Mouse (Mus musculus) left cerebral cortex, adult 2 months (tissue): ENCODE results near the gene 4933416C03Rik. TPM values are rescaled to one million over a fixed set of nuclear protein-coding genes. Genes with fewer than 3 reads are reported as not detected.

Experiments
- DNase-seq, 2 experiments: peaks; one replicate each; pipeline ENCODE4 v3.0.0; 2021 to 2022; ENCODE audit warnings: low spot score in 2 of 2, mixed read lengths in 1 of 2; ENCODE audit errors: extremely low spot score in 1 of 2
- H3K27ac ChIP-seq: fragments of 200-600 bp; 2 replicates; pipeline ENCODE4 v1.8.1; 2022
- H3K4me3 ChIP-seq: fragments of 200-600 bp; 2 replicates; pipeline ENCODE4 v1.8.1; 2022
- CTCF ChIP-seq: fragments of 200-600 bp; IDR thresholded peaks from 2 replicates; pipeline ENCODE4 v1.8.1; 2022; ENCODE audit warnings: antibody characterized with exemption, mild to moderate bottlenecking, moderate library complexity
- intact Hi-C: fragments of 180-260 bp; cut with DNase I; formaldehyde crosslinking; loops from one replicate; pipeline ENCODE4 v1.15.1; 2025
- long read RNA-seq, 2 experiments: library from polyadenylated mRNA; stranded (forward); transcript quantifications; one replicate each; pipeline ENCODE4 v2.0.0; 2021; ENCODE audit warnings: borderline mapping rate in 2 of 2
- total RNA-seq, 2 experiments: library from RNA; stranded (reverse); gene quantifications; 2 replicates each; pipeline ENCODE4 v1.2.3; 2021

4933416C03Rik gene
- total RNA-seq = not detected
- long read RNA-seq, experiment 1 = 0 reads
- long read RNA-seq, experiment 2 = 0 reads

GRCm38 (mm10) chr10:116113867-116114474 lies at the start of gene 4933416C03Rik:
TSS of gene 4933416C03Rik (minus strand) at chr10:116113917.
- Histone ChIP-seq H3K27ac (no peak within 1 kb of the TSS), H3K4me3 (no peak within 1 kb of the TSS)
- intact Hi-C loops = no loop called here
- no peak for DNase-seq
- no peak for TF ChIP-seq CTCF

GRCm38 (mm10) chr10:116162338-116162737 lies 48.6 kb upstream of the 4933416C03Rik start:
- H3K27ac ChIP-seq = no peak overlapping the region
- TF ChIP-seq CTCF = no peak
- DNase-seq = no peak
- intact Hi-C loops = no loop called here
- no peak overlapping the region for H3K4me3 ChIP-seq

GRCm38 (mm10) chr10:116156699-116157098 lies 43.0 kb upstream of the 4933416C03Rik start:
- Histone ChIP-seq H3K4me3 (no peak overlapping the region), H3K27ac (no peak overlapping the region)
- intact Hi-C loops = no loop called here
- DNase-seq = no peak
- no peak for TF ChIP-seq CTCF

DNA sequence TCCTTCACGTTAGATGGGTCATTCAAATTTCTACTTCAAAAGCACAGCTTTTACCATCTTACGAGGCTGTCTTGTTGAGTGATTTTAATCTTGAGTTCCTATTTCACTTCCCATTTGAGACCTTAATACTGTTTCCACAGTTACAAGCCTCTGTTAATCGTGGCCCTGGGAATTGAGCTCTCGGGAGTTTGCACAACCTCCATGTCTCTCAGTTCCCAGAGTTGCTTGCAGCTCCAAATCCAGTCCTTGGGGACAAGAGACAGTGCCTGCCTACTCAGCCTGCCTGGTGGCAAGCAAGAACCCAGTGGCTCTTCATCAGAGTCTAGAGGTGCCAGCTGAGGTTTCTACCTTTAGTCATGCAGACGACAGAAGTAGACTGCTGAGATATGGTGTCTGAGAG lies 41.0 kb upstream of the 4933416C03Rik start:
- no peak for TF ChIP-seq CTCF
- H3K27ac ChIP-seq = no peak overlapping the region
- no peak overlapping the region for H3K4me3 ChIP-seq
- no peak for DNase-seq
- intact Hi-C loops = no loop called here

DNA sequence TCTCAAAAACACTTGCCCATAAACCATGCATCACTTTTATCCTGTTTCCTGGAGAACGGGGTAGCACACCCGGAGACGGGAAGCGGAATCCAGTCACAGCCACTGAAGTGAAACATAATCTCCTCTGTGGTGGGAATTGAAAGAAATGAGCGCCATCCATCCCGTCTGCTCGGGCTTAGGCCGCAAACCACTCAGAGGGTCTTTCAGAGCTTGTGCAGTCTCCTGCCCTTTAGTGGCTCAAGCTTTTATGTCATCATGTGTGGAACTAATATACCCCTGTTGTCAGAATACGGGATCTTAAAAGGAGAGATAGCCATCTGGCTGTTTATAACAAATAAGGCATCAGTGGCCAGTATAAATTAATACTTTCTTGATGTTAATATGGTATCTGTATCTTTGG lies 32.4 kb upstream of the 4933416C03Rik start:
- no peak for TF ChIP-seq CTCF
- no peak for DNase-seq
- intact Hi-C loops = no loop called here

DNA sequence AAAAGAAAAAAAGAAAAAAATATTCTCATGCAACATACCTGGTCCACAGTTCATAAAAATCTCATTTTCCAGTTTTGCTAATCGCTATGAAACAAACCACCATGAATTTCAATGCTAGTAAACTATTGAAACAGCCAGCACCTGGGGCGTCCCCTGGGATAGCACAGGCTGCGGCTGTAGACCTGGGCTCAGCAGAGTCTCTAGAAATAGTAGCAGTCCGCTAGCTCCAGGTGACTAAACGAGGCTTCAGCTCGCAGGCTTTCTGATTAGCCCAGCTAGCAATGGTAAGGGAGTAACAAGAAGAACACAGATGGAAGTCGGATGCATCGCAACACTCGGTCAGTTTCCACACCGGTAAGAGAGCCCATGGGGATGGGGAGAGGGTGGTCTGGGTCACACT lies 30.0 kb upstream of the 4933416C03Rik start:
- intact Hi-C loops = no loop called here
- H3K4me3 ChIP-seq = no peak overlapping the region
- no peak for DNase-seq
- no peak for TF ChIP-seq CTCF
- no peak overlapping the region for H3K27ac ChIP-seq

More for the DNA sequence above, 32.4 kb upstream of the 4933416C03Rik start:
- H3K4me3 ChIP-seq = no peak overlapping the region
- H3K27ac ChIP-seq = no peak overlapping the region

DNA sequence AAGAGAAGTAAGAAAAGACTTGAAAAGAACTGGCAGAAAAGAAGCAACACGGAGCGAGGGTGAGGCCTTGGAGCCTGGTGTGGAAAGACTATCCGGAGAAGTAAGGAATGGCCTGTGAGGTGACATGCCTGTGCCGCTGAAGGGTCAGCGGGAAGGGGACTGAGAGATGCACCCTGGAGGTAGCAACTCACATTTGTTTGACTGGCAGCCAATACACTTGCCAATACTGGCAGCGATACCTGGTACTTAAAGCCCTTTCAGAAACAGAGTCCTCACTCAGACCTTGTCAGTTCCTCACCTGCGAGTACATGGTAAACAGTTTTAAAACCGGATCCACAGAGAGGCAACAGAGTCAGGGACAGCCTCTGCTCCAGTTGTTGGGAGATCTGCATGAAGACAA lies 26.5 kb upstream of the 4933416C03Rik start:
- no peak overlapping the region for H3K27ac ChIP-seq
- no peak for TF ChIP-seq CTCF
- no peak for DNase-seq
- no peak overlapping the region for H3K4me3 ChIP-seq
- intact Hi-C loops = no loop called here

GRCm38 (mm10) chr10:116135187-116135586 lies 21.5 kb upstream of the 4933416C03Rik start:
- TF ChIP-seq CTCF = no peak
- intact Hi-C loops = no loop called here
- H3K27ac ChIP-seq = no peak overlapping the region
- H3K4me3 ChIP-seq = no peak overlapping the region
- DNase-seq = no peak

DNA sequence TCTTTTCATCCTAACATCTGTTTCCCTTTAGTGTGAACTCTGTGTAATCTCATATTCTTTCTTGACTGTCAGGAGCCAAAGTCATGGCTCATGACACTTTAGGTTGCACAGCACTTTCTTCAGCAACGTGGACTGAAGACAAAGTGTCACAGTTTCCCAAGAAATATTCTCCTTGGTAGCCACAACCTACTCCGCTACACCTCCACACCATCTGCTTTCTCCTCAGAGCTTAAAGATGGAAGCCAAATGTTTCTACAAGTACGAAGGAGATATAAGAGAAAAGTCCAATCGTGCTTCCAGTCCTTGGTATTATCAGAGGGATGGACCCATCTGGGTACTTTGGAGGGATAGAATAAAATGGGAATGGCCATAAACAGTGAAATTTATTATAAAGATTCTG lies 18.5 kb upstream of the 4933416C03Rik start:
- Histone ChIP-seq H3K27ac (no peak overlapping the region), H3K4me3 (no peak overlapping the region)
- intact Hi-C loops = no loop called here
- TF ChIP-seq CTCF = no peak
- peak in 1 of 2 experiments; percentile 17 for DNase-seq

GRCm38 (mm10) chr10:116131223-116131622 lies 17.5 kb upstream of the 4933416C03Rik start:
- Histone ChIP-seq H3K4me3 (no peak overlapping the region), H3K27ac (no peak overlapping the region)
- intact Hi-C loops = no loop called here
- TF ChIP-seq CTCF = no peak
- no peak for DNase-seq

GRCm38 (mm10) chr10:116130401-116130800 lies 16.7 kb upstream of the 4933416C03Rik start:
- intact Hi-C loops = no loop called here
- no peak overlapping the region for H3K4me3 ChIP-seq
- TF ChIP-seq CTCF = no peak

DNA sequence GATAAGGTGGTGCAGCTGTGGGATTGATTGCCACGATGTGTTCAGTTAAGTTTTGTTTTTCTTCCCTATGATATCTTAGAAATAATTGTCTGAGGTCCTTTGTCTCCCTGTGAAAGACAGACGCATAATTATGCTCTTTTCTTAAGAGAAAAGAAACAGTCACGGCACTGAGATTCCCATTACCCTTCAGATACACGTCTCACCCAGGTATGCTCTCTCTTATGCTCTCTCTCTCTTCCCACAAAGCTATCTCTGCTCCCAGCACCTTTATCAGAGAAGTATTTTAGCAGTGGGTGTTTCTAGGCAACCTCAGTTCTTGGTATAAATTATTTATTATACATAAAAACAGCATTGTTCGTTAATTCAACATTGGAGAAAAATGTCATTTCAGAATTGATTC lies 11.6 kb upstream of the 4933416C03Rik start:
- intact Hi-C loops = no loop called here
- Histone ChIP-seq H3K27ac (no peak overlapping the region), H3K4me3 (no peak overlapping the region)
- DNase-seq = no peak
- TF ChIP-seq CTCF = no peak

More at GRCm38 (mm10) chr10:116130401-116130800, 16.7 kb upstream of the 4933416C03Rik start:
- H3K27ac ChIP-seq = no peak overlapping the region
- no peak for DNase-seq

- Histone ChIP-seq H3K4me3 (no peak overlapping the region), H3K27ac (no peak overlapping the region)
- TF ChIP-seq CTCF = no peak
- intact Hi-C loops = no loop called here
- DNase-seq = no peak
Measured at GRCm38 (mm10) chr10:116123808-116124207, 10.1 kb upstream of the 4933416C03Rik start.
